Mouse (Mus musculus): ENCODE results near the gene Slc46a3. TPM values are rescaled to one million over a fixed set of nuclear protein-coding genes. Genes with fewer than 3 reads are reported as not detected.
"Not testable (repeated sequence)": the region's sequence is repeated elsewhere in the genome, so short reads cannot be mapped to it uniquely, and the experiment has no call there.

Slc46a3 gene
- total RNA-seq, 2 experiments from 2014 or later = 9.4 to 9.9 TPM

- intact Hi-C loops (cut with DNase I); DNase-seq: not testable (repeated sequence)
Observed at GRCm38 (mm10) chr5:147896501-147896900, 1.9 kb upstream of the Slc46a3 start.

- intact Hi-C loops (cut with DNase I) = no loop called here
Observed at GRCm38 (mm10) chr5:147895436-147896198, 1.0 kb upstream of the Slc46a3 start.

GRCm38 (mm10) chr5:147893766-147894454 lies 705 bp downstream of the Slc46a3 start:
- intact Hi-C loops (cut with DNase I) = no loop called here
- DNase-seq = no peak

More at GRCm38 (mm10) chr5:147895436-147896198, 1.0 kb upstream of the Slc46a3 start:
- no peak for DNase-seq

GRCm38 (mm10) chr5:147893143-147893542 lies 1.5 kb downstream of the Slc46a3 start:
- intact Hi-C loops (cut with DNase I) = no loop called here
- no peak for DNase-seq

- no peak for DNase-seq
- intact Hi-C loops (cut with DNase I) = no loop called here
Observed at GRCm38 (mm10) chr5:147892735-147893134, 1.9 kb downstream of the Slc46a3 start.

- intact Hi-C loops (cut with DNase I) = no loop called here
- no peak for DNase-seq
Observed at GRCm38 (mm10) chr5:147888313-147889297, 6.0 kb downstream of the Slc46a3 start.

- intact Hi-C loops (cut with DNase I) = no loop called here
- no peak for DNase-seq
Observed at GRCm38 (mm10) chr5:147883581-147883980, 11.0 kb downstream of the Slc46a3 start.

- intact Hi-C loops (cut with DNase I) = no loop called here
- DNase-seq = no peak
Observed at GRCm38 (mm10) chr5:147879971-147880682, 14.5 kb downstream of the Slc46a3 start.

GRCm38 (mm10) chr5:147877520-147877919 lies 17.1 kb downstream of the Slc46a3 start:
- intact Hi-C loops (cut with DNase I) = no loop called here
- no peak for DNase-seq

GRCm38 (mm10) chr5:147875210-147875609 lies 19.4 kb downstream of the Slc46a3 start:
- intact Hi-C loops (cut with DNase I) = no loop called here
- no peak for DNase-seq

GRCm38 (mm10) chr5:147874491-147875065 lies 20.0 kb downstream of the Slc46a3 start:
- no peak for DNase-seq
- intact Hi-C loops (cut with DNase I) = no loop called here

GRCm38 (mm10) chr5:147871091-147871820 lies 23.4 kb downstream of the Slc46a3 start:
- no peak for DNase-seq

GRCm38 (mm10) chr5:147870296-147870695 lies 24.3 kb downstream of the Slc46a3 start:
- intact Hi-C loops (cut with DNase I) = no loop called here
- DNase-seq = no peak

More at GRCm38 (mm10) chr5:147871091-147871820, 23.4 kb downstream of the Slc46a3 start:
- intact Hi-C loops (cut with DNase I) = no loop called here

GRCm38 (mm10) chr5:147869568-147869967 lies 25.0 kb downstream of the Slc46a3 start:
- intact Hi-C loops (cut with DNase I) = no loop called here

GRCm38 (mm10) chr5:147868674-147869073 lies 25.9 kb downstream of the Slc46a3 start:
- intact Hi-C loops (cut with DNase I) = no loop called here
- no peak for DNase-seq

More at GRCm38 (mm10) chr5:147869568-147869967, 25.0 kb downstream of the Slc46a3 start:
- DNase-seq = no peak

- intact Hi-C loops (cut with DNase I) = no loop called here
Observed at GRCm38 (mm10) chr5:147860449-147861261, 34.0 kb downstream of the Slc46a3 start, which contains the start of gene Pomp. TSS of gene Pomp (plus strand) at chr5:147860461.

GRCm38 (mm10) chr5:147860076-147860448 lies 34.6 kb downstream of the Slc46a3 start:
- DNase-seq = no peak
- intact Hi-C loops (cut with DNase I) = no loop called here

More at GRCm38 (mm10) chr5:147860449-147861261, 34.0 kb downstream of the Slc46a3 start, which contains the start of gene Pomp:
- peak; percentile 81 to 83 for DNase-seq

- intact Hi-C loops (cut with DNase I) = no loop called here
- no peak for DNase-seq
Observed at GRCm38 (mm10) chr5:147850194-147850593, 44.4 kb downstream of the Slc46a3 start.

Data from gastrocnemius, postnatal 36 days (tissue).